Mouse (Mus musculus) left cerebral cortex, adult 9 months (tissue): ENCODE results near the gene Rpl23.
A peak's percentile ranks its signal among the peaks of the same experiment; 100 is the strongest.

Source experiments
- DNase-seq, 2 experiments: peaks; one replicate each; pipeline ENCODE4 v3.0.0; 2022; ENCODE audit warnings: low spot score in 2 of 2

Rpl23 gene

DNA sequence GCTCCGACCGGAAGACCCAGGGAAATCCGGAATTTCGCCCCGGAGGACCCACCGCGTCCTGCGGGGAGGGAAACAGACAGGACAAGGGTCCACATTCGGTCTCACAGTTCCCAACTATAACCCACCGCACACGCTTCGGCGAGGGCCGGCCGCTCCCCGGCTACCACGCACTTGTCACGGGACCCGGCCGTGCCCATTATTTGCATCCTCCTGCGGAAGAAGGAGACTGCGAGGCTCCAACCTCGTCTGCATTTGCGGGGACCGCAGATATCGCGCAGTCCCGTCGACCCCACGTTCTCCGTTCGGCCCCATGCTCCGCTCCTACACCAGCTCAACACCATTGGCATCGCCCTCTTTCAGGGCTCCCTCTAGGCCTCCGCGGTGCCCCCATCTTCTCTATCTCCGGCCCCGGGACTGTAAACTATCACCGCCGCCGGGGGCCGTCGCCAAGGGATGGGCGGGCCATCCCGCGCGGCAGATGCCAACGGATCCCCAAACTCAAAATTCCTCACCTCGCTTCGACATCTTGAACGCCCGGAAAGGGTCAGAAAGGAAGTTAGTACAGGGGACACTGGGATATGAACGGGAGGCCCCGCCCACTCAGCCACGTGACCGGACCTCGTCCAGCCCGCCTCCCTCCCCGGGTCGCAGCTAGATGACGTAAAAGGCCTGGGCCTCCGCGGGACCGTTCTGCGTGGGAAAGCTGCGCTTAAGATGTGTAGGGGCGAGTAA lies at the start of gene Rpl23:
Gene Rpl23, minus strand, starts transcription at position 606 of the 732 bp plus-strand sequence.
- peak; percentile 96 to 99 for DNase-seq

GRCm38 (mm10) chr11:97832001-97832400 lies 49.8 kb upstream of the Rpl23 start:
- no peak for DNase-seq

GRCm38 (mm10) chr11:97830501-97830900 lies 48.3 kb upstream of the Rpl23 start:
- no peak for DNase-seq

DNA sequence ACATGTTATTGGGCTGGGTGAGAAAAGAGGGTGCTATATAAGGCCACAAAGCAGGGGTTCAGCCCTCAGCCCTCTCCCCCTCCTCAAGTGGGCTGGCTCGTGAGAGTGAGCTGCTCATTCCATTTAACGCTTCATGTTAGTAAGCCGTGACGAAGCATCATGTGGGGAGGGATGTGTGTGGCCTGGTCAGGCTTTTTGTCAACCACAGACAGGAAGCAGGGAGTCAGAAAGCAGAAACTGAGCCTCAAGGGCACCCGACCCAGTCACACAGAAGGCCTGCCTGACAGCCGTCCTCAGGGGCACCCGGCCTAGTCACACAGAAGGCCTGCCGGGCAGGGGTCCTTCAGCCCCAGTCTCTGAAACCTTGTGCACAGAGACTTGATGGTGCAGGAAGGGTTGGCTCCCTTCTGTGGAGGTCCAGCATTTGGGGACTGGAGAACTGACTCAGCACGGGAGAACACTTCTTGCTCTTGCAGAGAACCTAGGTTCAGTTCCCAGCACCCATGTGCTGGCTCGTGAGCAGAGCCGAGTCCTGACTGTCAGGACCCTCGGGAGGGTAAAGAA lies 47.8 kb upstream of the Rpl23 start:
- no peak for DNase-seq

DNA sequence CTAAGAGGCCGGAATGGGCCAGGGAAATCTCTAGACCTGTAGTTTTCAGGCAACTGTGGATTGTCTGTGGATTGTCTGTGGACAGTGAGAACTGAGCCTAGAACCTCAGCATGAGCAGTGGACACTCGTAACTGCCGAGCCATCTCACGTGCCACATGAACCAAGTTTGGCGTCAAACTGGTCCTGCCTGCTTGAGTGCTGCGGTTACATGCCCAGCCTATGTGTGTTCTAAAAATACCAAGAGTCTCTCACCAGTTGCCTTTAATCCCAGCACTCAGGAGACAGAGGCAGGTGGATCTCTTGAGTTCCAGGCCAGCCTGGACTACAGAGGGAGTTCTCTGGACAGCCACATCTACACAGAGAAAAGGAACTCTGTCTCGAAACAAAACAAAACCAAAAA lies 47.1 kb upstream of the Rpl23 start:
- DNase-seq, result no peak

- no peak for DNase-seq
These were observed 45.4 kb upstream of the Rpl23 start for GRCm38 (mm10) chr11:97827654-97828053.

GRCm38 (mm10) chr11:97826414-97826813 lies 44.2 kb upstream of the Rpl23 start:
- DNase-seq, result no peak

DNA sequence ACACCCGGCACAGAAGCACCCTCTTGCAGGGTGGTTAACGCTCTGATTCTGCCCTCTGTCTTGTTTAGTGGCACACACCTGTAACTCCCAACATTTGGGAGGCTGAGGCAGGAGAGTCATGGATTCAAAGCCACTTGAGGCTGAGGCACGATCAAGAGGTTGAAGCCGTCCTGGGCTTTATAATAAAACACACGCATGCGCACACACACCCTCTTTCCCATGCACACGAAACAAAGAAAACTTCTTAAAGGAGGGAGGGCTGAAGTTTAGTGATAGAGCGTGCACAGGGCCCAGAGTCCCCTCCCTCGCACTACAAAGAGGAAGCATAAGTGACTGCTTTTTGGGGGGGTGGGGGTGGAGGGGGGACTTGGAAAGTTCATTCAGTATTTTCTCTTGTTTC lies 43.7 kb upstream of the Rpl23 start:
- DNase-seq, result no peak

- no peak for DNase-seq
These were observed 43.1 kb upstream of the Rpl23 start for GRCm38 (mm10) chr11:97825295-97825694.

DNA sequence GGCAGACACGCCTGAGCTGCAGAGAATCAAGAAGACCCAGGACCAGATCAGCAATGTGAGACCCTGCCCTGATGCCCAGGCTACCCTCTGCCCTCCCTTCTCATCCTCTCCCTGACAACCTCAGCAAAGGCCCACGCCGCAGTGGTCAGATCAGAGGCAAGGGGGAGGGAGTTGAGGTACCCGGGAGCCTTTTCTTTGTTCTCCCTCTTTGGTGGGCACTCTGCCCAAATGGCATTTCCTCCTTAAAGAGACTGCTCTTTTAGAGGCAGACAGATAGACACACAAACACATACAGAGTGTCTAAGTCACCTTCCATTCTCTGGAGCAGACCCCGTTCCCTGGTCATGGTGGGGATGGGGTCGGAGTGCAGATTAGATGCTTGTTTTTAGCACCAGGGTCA lies 42.7 kb upstream of the Rpl23 start:
- DNase-seq, result no peak

DNA sequence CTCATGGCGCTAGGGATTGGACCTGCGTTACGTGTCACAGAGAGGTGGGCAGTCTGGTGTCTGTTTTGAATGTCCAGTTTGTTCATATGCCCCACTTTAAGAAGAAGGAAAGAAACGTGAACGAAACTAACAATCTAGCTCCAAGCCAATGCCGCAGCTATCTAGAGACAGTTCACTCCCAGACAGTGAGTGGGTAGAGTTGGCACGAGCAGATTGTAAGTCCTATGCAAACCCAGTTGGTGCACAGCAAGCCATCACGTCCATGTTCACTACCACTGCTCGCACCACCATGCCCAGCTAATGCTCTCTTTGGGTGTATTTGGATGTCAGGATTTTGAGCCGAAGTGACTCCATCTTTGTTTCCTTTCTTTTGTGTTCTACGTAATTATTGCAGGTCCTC lies 41.9 kb upstream of the Rpl23 start:
- DNase-seq, result no peak

GRCm38 (mm10) chr11:97822840-97823603 lies 40.8 kb upstream of the Rpl23 start:
- DNase-seq, result no peak

DNA sequence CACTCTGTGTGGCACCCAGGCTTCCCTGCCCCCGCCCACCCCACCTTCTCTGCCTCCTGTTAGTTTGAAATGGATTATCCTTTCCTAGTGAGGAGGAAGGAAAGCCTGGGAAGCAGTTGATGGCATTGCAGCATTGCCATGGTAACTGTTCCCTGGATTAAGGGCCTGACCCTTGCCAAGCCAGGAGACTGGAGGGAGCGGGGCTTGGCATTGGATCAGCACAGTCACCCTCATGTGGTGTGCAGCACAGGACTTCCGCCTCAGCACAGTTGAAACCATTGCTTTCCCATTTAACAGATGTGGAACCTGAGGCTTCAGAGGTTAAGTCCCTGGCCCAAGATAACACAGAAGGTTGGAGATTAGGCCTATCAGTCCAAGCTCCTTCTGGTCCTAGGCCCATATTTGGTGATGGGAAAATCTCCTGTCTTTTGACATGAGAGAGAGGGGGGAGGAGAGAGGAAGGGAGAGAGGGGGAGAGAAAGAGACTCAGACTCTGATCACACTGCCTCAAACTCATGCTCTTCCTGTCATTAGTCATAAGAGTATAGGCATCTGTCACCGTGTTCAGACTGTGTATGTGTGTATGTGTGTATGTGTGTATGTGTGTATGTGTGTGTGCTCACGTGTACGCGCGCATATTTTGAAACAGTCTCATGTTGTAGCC lies 39.3 kb upstream of the Rpl23 start:
- no peak for DNase-seq

DNA sequence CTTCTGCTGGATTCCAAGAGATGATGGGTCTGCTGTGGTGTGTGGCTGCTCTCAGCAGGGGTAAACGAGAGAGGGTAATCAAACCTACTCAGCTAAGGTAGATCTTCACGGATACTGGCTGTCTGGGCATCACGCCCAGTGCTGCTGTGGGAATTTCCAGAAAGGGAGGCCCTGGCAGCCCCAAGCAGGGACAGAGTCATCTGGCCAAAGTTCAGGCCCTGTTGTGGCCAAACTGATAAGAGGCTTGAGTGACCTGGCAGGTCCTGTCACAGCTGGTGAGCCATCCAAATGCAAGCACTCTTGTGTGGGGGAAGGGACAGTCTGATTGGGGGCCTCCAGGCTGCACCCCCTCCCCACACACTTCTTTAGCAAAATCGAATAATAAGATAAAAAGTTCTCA lies 38.6 kb upstream of the Rpl23 start:
- DNase-seq, result no peak

- DNase-seq, result no peak
These were observed 37.7 kb upstream of the Rpl23 start for GRCm38 (mm10) chr11:97819923-97820322.

GRCm38 (mm10) chr11:97819102-97819501 lies 36.9 kb upstream of the Rpl23 start:
- no peak for DNase-seq

- DNase-seq, result no peak
These were observed 36.3 kb upstream of the Rpl23 start for GRCm38 (mm10) chr11:97818571-97818970.

- DNase-seq, result no peak
These were observed 35.8 kb upstream of the Rpl23 start for GRCm38 (mm10) chr11:97818003-97818402.

DNA sequence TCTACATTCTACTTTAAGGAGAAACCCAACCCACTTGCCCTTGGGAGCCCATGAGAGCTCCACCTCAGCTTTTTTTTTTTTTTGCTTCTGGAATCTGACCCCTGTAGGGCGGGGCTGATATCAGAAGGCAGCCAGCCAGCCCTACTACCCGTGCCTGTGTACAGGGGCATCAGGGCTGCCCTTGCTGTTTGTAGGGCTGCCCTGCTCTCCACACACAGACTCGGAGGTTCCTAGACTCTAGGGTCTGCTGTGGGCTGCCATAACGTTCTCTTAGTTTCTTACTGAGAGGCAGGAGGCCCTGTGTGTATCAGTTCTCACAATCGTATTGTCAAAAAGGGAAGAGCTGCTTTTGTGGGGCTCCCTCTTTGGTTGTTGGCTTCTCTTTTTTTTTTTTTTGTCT lies 35.1 kb upstream of the Rpl23 start:
- DNase-seq, result no peak

DNA sequence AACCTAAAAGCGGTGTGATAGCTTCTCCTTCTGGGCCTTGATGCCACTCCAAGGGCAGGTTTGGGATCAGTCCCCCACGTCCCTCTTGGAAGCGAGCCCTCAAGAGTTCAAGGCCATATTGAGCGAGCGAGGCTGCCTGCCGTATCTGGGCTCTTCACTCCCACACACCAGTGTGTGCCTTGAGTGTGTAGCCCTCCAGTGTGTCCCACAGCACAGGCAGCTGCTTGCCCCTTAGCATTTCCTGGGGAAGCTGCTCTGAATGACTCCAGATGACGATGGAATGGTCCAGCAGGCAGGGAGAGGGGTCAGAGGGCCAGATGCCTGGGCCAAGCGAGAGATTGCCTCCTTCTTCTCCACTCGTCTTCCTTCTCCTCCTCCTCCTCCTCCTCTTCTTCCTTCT lies 34.7 kb upstream of the Rpl23 start:
- no peak for DNase-seq

DNA sequence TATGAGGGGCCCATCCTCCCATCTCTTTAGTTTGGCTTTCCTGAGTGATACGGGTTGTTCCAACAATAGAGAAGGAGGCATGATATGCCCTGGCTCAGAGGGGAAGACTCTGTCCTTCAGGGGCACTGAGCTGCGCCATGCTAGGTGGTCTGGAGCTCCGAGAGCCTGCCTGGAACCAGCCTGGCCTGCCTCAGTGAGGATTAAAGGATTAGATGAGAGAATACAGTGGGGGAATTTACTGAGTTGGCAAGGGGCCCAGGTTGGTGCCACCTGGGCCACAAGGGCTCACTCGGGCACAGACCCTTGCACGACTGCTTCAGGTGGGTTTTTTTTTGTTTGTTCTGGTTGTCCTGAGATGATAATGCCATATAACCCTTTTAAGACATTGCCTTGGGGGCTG lies 33.9 kb upstream of the Rpl23 start:
- DNase-seq, result no peak

DNA sequence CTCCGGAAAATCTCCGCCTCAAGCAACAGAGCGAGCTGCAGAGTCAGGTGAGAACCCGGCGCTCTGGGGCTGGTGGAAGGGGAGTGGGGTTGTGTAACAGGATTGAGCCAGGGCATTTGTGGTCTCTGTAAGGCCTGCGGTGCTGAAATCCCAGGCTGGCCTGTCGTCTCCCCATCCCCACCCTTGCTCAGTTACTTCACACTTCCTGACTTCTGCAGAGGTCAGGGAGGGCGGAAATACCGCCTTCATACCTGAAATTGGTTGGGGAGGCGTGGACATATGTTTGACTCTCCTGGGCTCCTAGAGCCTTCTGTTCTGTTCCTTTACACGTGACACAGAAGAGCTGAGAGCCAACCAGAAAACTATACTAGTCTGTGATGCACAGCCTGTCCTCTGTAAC lies 33.5 kb upstream of the Rpl23 start:
- no peak for DNase-seq
